Mouse (Mus musculus): ENCODE results near the gene Tspan14. TPM values are rescaled to one million over a fixed set of nuclear protein-coding genes. Genes with fewer than 3 reads are reported as not detected.

Gene Tspan14
- polyA plus RNA-seq, 2 experiments: 22.0 to 25.4 TPM

DNA sequence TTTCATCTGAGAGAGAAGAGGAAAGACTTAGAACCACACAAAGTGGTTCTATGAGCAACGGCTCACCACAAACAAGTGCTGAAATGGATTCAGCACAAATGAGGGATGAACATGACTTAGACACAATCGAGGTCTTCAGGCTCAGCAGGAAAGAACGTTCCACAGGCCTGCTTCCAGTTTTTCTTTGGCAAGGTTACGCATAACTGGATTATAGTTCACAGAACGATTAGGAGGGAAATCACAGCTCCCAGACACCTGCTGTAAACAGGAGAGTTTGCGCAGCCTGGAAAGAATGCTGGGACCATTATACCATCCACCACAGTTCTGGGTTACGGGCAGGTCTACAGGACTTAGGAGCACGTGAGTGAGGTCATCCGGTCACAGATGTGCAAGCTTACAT lies 39.1 kb upstream of the Tspan14 start:
- H3K36me3 ChIP-seq (replicated peaks; ENCODE audit: control insufficient read depth, insufficient read depth, low read depth): peaks cover 20% of the 10 kb centered on the region

DNA sequence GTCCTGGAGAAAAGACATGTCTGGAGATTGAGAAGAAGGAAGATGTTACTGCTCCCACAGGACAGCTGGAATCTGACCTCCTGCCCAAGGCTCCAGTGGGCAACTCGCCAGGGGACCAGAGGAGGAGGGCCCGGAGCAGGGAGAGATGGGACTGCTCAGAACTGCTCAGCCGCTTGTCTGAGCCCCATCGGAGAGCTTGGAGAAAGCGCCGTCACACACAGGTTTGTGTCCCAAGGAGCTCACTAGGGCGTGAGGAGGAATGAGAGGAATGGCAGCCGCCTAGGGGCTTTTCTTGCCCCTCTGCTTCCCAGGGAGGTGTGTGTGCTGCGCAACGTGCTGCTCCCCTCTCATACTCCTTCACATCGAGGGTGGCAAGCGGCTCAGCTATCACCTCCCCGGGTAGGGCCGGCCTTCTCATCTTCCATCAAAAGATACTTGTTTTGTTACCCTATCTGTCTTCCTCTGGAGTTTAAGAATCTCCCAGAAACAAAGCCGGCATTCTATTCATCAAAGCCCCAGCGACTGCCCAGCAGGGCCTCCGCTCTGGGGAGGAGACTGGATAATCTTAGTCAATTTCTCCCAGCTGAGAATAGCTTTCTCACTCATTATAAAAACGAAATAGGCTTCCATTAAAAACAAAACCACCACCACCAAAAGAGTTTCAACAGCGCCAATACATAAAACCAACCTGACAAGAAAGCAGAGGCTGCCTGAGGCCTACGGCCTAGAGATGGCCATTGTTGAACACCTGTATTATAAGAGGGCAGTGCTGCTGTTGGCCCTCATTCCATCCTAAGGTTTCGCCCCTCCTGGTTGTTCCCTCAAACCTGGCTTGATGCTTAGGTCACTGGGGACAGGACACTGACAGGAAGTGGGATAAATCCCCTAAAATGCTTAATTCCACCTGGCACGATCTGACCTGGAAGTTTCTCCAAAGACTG lies 37.9 kb upstream of the Tspan14 start:
- Histone ChIP-seq H3K27me3 (ENCODE audit: control insufficient read depth, insufficient read depth, low read length) (no peaks in the 10 kb centered on the region), H3K4me1 (replicated peaks; ENCODE audit: control insufficient read depth in 2 of 2, insufficient read depth in 2 of 2, low read length in 1 of 2) (peaks cover 30 to 48% of the 10 kb centered on the region in 2 experiments), H3K9ac (replicated peaks) (no peak overlapping the region), H3K27ac (no peak overlapping the region), H3K36me3 (replicated peaks; ENCODE audit: control insufficient read depth, insufficient read depth, low read depth) (peaks cover 25% of the 10 kb centered on the region), H3K4me3 (ENCODE audit: insufficient read depth in 1 of 2, low read depth in 2 of 2, low read length in 2 of 2) (no peak overlapping the region), H3K4me2 (ENCODE audit: low read depth) (peak overlapping the region; percentile 76), H3K9me3 (ENCODE audit: control insufficient read depth, low read length) (no peaks in the 10 kb centered on the region)
- WGBS (ENCODE audit: insufficient replicate concordance): 71% methylated on average over 22 of the region's 22 CpGs
- no peak for DNase-seq (ENCODE audit: low read depth in 3 of 3, low spot score in 3 of 3)
- ATAC-seq (ENCODE audit: insufficient read depth): no peak
- TF ChIP-seq CTCF (IDR thresholded peaks at IDR 0.05; ENCODE audit: low read depth) (no peak), EP300 (IDR thresholded peaks at IDR 0.05; ENCODE audit: low read depth) (no peak)

More for the DNA sequence above, 39.1 kb upstream of the Tspan14 start:
- peak overlapping the region; percentile 43 to 44 for H3K4me3 ChIP-seq (ENCODE audit: insufficient read depth in 1 of 2, low read depth in 2 of 2, low read length in 2 of 2)
- H3K4me1 ChIP-seq (replicated peaks; ENCODE audit: control insufficient read depth in 2 of 2, insufficient read depth in 2 of 2, low read length in 1 of 2): peaks cover 34 to 56% of the 10 kb centered on the region in 2 experiments
- peak overlapping the region; percentile 82 for H3K27ac ChIP-seq
- peak overlapping the region; percentile 76 for H3K4me2 ChIP-seq (ENCODE audit: low read depth)
- ATAC-seq (ENCODE audit: insufficient read depth) (no peak), DNase-seq (ENCODE audit: low read depth in 3 of 3, low spot score in 3 of 3) (no peak)
- H3K27me3 ChIP-seq (ENCODE audit: control insufficient read depth, insufficient read depth, low read length): no peaks in the 10 kb centered on the region
- no peaks in the 10 kb centered on the region for H3K9me3 ChIP-seq (ENCODE audit: control insufficient read depth, low read length)
- no peak overlapping the region for H3K9ac ChIP-seq (replicated peaks)
- no peak for TF ChIP-seq CTCF (IDR thresholded peaks at IDR 0.05; ENCODE audit: low read depth)
- no peak for TF ChIP-seq EP300 (IDR thresholded peaks at IDR 0.05; ENCODE audit: low read depth)
- 77% methylated on average over 9 of the region's 9 CpGs for WGBS (ENCODE audit: insufficient replicate concordance)

DNA sequence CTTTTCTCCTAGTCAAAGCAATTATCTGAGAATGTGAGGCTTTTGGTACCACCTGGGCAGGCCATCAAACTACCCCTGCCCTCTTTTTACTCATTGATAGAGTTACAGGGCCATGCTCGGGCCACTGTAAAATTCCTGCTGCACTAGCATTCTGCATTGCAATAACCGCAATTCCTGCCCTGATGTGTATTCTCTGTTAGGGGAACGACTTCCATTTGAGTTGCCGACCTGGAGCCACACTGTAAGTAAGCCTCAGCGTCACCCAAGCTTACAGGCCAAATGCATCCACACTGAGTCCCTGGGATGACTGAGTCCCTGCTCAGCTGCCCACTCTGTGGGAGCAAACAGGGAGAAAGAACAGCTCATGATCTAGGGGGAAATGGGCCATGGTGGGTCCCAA lies 35.0 kb upstream of the Tspan14 start:
- H3K27ac ChIP-seq: no peak overlapping the region
- ATAC-seq (ENCODE audit: insufficient read depth): no peak
- WGBS (ENCODE audit: insufficient replicate concordance): 84% methylated on average over 5 of the region's 5 CpGs

DNA sequence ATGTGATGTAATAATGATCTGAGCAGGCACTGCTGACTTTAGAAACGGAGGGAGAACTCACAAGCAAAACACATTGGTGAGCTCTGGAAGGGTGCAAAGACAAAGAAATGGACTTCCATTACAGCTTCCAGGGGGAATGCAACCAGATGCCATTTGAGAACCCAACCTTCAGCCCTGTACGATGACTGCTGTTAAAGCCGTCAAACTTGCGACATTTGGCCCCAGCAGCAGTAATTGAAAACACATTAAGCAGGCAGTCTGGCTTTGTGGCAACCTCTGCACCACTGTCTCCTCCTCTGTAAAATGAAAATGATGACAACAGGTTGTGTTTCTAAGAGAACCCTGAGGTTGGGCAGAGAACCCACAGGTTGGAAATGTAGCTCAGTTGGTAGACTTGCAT lies 34.2 kb upstream of the Tspan14 start:
- Histone ChIP-seq H3K4me2 (ENCODE audit: low read depth) (no peak overlapping the region), H3K9me3 (ENCODE audit: control insufficient read depth, low read length) (no peaks in the 10 kb centered on the region), H3K36me3 (replicated peaks; ENCODE audit: control insufficient read depth, insufficient read depth, low read depth) (peaks cover 42% of the 10 kb centered on the region), H3K4me1 (replicated peaks; ENCODE audit: control insufficient read depth in 2 of 2, insufficient read depth in 2 of 2, low read length in 1 of 2) (peaks cover 4 to 12% of the 10 kb centered on the region in 2 experiments), H3K4me3 (ENCODE audit: insufficient read depth in 1 of 2, low read depth in 2 of 2, low read length in 2 of 2) (no peak overlapping the region), H3K27me3 (ENCODE audit: control insufficient read depth, insufficient read depth, low read length) (no peaks in the 10 kb centered on the region), H3K9ac (replicated peaks) (no peak overlapping the region), H3K27ac (no peak overlapping the region)
- ATAC-seq (ENCODE audit: insufficient read depth): no peak
- WGBS (ENCODE audit: insufficient replicate concordance): 87% methylated on average over 4 of the region's 4 CpGs
- no peak for TF ChIP-seq EP300 (IDR thresholded peaks at IDR 0.05; ENCODE audit: low read depth)
- no peak for TF ChIP-seq CTCF (IDR thresholded peaks at IDR 0.05; ENCODE audit: low read depth)
- DNase-seq (ENCODE audit: low read depth in 3 of 3, low spot score in 3 of 3): no peak

More for the DNA sequence above, 35.0 kb upstream of the Tspan14 start:
- Histone ChIP-seq H3K36me3 (replicated peaks; ENCODE audit: control insufficient read depth, insufficient read depth, low read depth) (peaks cover 38% of the 10 kb centered on the region), H3K27me3 (ENCODE audit: control insufficient read depth, insufficient read depth, low read length) (no peaks in the 10 kb centered on the region), H3K9ac (replicated peaks) (no peak overlapping the region), H3K4me3 (ENCODE audit: insufficient read depth in 1 of 2, low read depth in 2 of 2, low read length in 2 of 2) (no peak overlapping the region), H3K9me3 (ENCODE audit: control insufficient read depth, low read length) (no peaks in the 10 kb centered on the region), H3K4me2 (ENCODE audit: low read depth) (no peak overlapping the region), H3K4me1 (replicated peaks; ENCODE audit: control insufficient read depth in 2 of 2, insufficient read depth in 2 of 2, low read length in 1 of 2) (peaks cover 9 to 20% of the 10 kb centered on the region in 2 experiments)
- no peak for DNase-seq (ENCODE audit: low read depth in 3 of 3, low spot score in 3 of 3)
- TF ChIP-seq EP300 (IDR thresholded peaks at IDR 0.05; ENCODE audit: low read depth) (no peak), CTCF (IDR thresholded peaks at IDR 0.05; ENCODE audit: low read depth) (no peak)

DNA sequence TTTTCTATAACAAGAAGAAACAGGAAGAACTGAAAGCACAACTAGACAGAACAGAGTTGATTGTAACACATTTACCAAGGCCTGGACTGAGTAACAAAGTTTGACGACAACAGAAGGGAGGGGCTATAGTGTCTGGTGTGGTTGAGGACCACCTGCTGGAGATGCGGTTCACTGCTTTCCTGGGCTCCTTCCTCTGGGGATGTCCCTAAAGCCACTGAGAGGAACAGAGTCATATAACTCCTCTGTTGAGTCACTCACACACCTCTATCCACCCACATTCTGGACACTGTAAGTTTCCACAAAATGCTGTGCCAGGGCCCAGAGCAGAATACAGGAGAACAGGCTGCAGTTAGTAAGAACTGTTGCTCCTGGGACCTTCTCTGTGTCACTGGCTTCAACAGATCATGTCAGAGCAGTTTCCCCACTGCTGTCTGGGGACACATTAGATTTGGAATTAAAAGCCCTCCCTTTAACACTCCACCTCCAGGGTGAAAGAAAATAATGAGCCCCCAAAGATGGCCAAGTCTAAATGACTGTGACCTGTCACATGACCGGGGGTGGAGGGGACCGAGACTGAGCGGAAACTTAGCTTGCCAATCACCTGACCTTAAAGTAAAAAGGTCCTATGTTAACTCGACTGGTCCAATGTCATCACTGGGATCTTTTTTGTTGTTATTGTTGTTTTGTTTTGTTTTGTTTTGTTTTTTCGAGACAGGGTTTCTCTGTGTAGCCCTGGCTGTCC lies 33.5 kb upstream of the Tspan14 start:
- no peak overlapping the region for H3K4me3 ChIP-seq (ENCODE audit: insufficient read depth in 1 of 2, low read depth in 2 of 2, low read length in 2 of 2)
- no peak for DNase-seq (ENCODE audit: low read depth in 3 of 3, low spot score in 3 of 3)
- TF ChIP-seq CTCF (IDR thresholded peaks at IDR 0.05; ENCODE audit: low read depth): no peak
- no peak for TF ChIP-seq EP300 (IDR thresholded peaks at IDR 0.05; ENCODE audit: low read depth)

More for the DNA sequence above, 33.5 kb upstream of the Tspan14 start:
- 75% methylated on average over 7 of the region's 7 CpGs for WGBS (ENCODE audit: insufficient replicate concordance)
- H3K27me3 ChIP-seq (ENCODE audit: control insufficient read depth, insufficient read depth, low read length): no peaks in the 10 kb centered on the region
- no peak overlapping the region for H3K4me2 ChIP-seq (ENCODE audit: low read depth)
- ATAC-seq (ENCODE audit: insufficient read depth): no peak
- H3K4me1 ChIP-seq (replicated peaks; ENCODE audit: control insufficient read depth in 2 of 2, insufficient read depth in 2 of 2, low read length in 1 of 2): peaks cover 0 to 7% of the 10 kb centered on the region in 2 experiments; a peak in 2 of 4 replicates
- H3K9ac ChIP-seq (replicated peaks): no peak overlapping the region
- H3K9me3 ChIP-seq (ENCODE audit: control insufficient read depth, low read length): no peaks in the 10 kb centered on the region
- H3K36me3 ChIP-seq (replicated peaks; ENCODE audit: control insufficient read depth, insufficient read depth, low read depth): peaks cover 42% of the 10 kb centered on the region
- H3K27ac ChIP-seq: no peak overlapping the region
